Mouse (Mus musculus) ES-Bruce4 (cell line): ENCODE measurements around the gene Tbcd. TPM values are rescaled to one million over a fixed set of nuclear protein-coding genes. Genes with fewer than 3 reads are reported as not detected.

Experiments used
- H3K27ac ChIP-seq: 2 replicates; pipeline ENCODE4 v1.5.1; 2012; ENCODE audit warnings: low read length, inconsistent platforms; ENCODE audit not compliant: insufficient read depth
- H3K27me3 ChIP-seq: 2 replicates; pipeline ENCODE4 v1.6.1; 2012; ENCODE audit warnings: mild to moderate bottlenecking, low read length, inconsistent platforms; ENCODE audit not compliant: control insufficient read depth, poor library complexity, insufficient read depth, severe bottlenecking
- H3K36me3 ChIP-seq: 2 replicates; pipeline ENCODE4 v1.6.1; 2012; ENCODE audit warnings: inconsistent platforms, mild to moderate bottlenecking, low read length, moderate library complexity; ENCODE audit not compliant: control insufficient read depth, poor library complexity, insufficient read depth, severe bottlenecking
- H3K4me1 ChIP-seq: one replicate; pipeline ENCODE4 v1.8.1; 2011; ENCODE audit warnings: low read length; ENCODE audit not compliant: control insufficient read depth, insufficient read depth
- H3K4me3 ChIP-seq: 2 replicates; pipeline ENCODE4 v1.5.1; 2011; ENCODE audit warnings: low read depth, mild to moderate bottlenecking, low read length
- H3K9ac ChIP-seq: 2 replicates; pipeline ENCODE4 v1.6.1; 2012; ENCODE audit warnings: low read depth, mild to moderate bottlenecking, inconsistent platforms; ENCODE audit not compliant: poor library complexity, severe bottlenecking
- H3K9me3 ChIP-seq: replicated peaks from 2 replicates; pipeline ENCODE4 v1.6.1; 2012; ENCODE audit warnings: mild to moderate bottlenecking, low read length, inconsistent platforms; ENCODE audit not compliant: control insufficient read depth, poor library complexity, insufficient read depth, severe bottlenecking
- CTCF ChIP-seq: IDR thresholded peaks from one replicate; pipeline ENCODE4 v1.8.1; 2011; ENCODE audit warnings: low read depth, low read length
- EP300 ChIP-seq: IDR thresholded peaks from 2 replicates; pipeline ENCODE4 v1.6.1; 2011; ENCODE audit warnings: low read depth, low read length; ENCODE audit not compliant: insufficient read depth
- POLR2A ChIP-seq: IDR thresholded peaks from one replicate; pipeline ENCODE4 v1.8.1; 2011; ENCODE audit warnings: low read length; ENCODE audit not compliant: insufficient read depth
- polyA plus RNA-seq: library from polyadenylated mRNA; stranded (reverse); fragments of >200 nt; gene quantifications from 2 replicates; pipeline ENCODE4 v1.2.4, GENCODE M21; 2011; ENCODE audit warnings: low read depth; ENCODE audit not compliant: missing spikeins, insufficient read depth, insufficient read length

Tbcd gene
- polyA plus RNA-seq, 1 experiment = 49.7 TPM

DNA sequence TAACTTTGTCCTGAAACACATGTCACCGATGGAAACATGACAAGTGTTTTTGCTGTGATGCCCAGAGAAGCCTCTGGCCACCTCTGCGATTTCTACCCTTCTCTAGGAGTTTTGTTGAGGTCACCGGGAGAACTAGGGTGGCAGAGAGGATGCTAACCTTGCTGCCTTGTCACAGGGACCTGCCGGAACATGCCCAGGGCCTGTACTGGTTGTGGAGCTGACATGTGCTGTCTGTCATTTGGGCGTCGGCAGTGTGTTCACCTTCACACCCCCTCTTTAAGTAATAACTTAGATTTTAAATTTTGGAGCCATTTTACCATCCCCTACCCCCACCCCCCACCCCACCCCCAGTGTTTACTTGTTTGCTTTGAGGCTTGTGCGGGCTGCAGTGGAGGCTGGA, 68.0 kb downstream of the Tbcd start:
- Histone ChIP-seq H3K4me1 (peaks cover 5% of the 10 kb centered on the region), H3K4me3 (no peak overlapping the region), H3K36me3 (no peaks in the 10 kb centered on the region), H3K9ac (peak overlapping the region; percentile 38), H3K9me3 (no peaks in the 10 kb centered on the region), H3K27ac (peak overlapping the region; percentile 76), H3K27me3 (no peaks in the 10 kb centered on the region)
- TF ChIP-seq EP300 = peak; percentile 66; the same call in 1 of the 2 replicates
- no peak for TF ChIP-seq CTCF
- TF ChIP-seq POLR2A = no peak

DNA sequence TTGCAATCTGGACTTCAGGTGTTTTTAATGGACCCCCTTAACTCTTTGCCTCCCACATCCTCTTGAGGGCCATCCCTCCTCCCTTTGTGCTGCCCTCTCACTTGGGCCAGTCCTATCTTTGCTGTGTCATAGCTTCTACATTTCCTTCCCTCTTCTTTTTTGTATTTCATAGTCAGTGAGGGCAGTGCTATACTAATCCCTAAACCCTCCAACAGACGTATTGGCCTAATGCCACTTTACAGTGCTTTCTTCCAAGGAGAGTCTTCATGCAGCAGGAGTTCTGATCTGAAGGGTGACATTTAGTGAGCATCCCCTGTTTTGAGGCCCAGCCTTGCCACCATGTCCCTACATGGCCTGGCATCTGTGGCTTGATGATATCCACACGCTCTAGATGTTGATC, 69.0 kb downstream of the Tbcd start:
- H3K27me3 ChIP-seq = no peaks in the 10 kb centered on the region
- H3K4me1 ChIP-seq = peaks cover 5% of the 10 kb centered on the region
- TF ChIP-seq CTCF (no peak), POLR2A (no peak)
- H3K36me3 ChIP-seq = no peaks in the 10 kb centered on the region
- H3K9me3 ChIP-seq = no peaks in the 10 kb centered on the region
- H3K4me3 ChIP-seq = no peak overlapping the region
- no peak overlapping the region for H3K9ac ChIP-seq
- peak overlapping the region; percentile 86 for H3K27ac ChIP-seq

DNA sequence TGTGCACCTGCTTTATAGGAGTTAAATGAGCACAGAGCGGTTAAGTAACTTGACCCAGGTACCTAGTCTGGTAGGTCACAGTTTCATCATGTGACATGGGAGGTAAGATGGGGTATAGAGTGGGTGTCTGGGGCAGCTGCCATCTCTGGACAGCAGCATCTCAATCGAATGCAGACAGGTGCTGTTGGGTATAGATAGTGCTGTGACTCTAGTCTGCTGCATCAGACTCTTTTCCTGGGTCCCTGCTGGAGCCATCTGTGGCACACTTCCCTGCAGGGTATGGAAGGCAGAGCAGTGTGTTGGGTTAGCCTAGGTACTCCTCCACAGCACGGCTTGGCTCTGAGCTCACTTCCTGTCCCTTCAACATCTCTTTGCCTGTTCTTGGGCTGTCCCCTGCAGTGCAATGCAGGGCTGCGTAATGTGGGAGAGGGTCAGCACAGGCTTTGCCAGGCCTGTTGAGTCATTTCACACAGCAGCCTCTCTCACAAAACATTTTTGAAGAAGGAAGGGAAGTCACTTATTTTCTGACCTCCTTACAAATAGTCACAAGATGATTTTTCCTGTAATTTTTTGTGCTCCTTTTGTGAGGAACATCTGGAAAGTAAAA, 70.5 kb downstream of the Tbcd start:
- H3K27ac ChIP-seq = no peak overlapping the region

DNA sequence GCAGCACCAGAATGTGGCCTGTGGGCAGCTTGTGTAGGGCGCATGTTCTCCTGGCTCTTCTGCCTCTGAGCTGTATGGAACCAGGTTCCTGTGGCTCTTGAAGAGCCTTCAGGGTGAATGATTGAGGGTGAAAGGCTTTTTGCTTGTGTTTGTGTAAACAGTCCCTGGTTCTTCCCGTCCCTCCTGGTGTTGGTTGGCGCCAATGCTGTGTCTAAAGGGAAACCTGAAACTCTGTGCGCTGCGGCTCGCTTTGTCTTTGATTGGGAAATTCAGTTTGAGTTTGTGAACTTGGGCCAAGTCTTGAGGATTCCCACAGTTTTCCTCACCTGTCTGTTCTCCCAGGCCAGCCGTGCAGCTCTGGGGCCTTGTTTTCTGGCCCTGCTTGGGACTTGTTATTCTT, 72.4 kb downstream of the Tbcd start:
- no peak overlapping the region for H3K4me3 ChIP-seq
- TF ChIP-seq EP300 (no peak), POLR2A (no peak), CTCF (no peak)
- H3K9ac ChIP-seq = no peak overlapping the region
- peaks cover 3% of the 10 kb centered on the region for H3K4me1 ChIP-seq
- H3K9me3 ChIP-seq = no peaks in the 10 kb centered on the region
- H3K27ac ChIP-seq = no peak overlapping the region
- H3K36me3 ChIP-seq = no peaks in the 10 kb centered on the region
- H3K27me3 ChIP-seq = no peaks in the 10 kb centered on the region

More for the DNA sequence above, 70.5 kb downstream of the Tbcd start:
- H3K9me3 ChIP-seq = no peaks in the 10 kb centered on the region
- peaks cover 5% of the 10 kb centered on the region for H3K4me1 ChIP-seq
- H3K9ac ChIP-seq = no peak overlapping the region
- no peaks in the 10 kb centered on the region for H3K27me3 ChIP-seq
- TF ChIP-seq EP300 (no peak), CTCF (no peak)
- H3K4me3 ChIP-seq = no peak overlapping the region
- no peaks in the 10 kb centered on the region for H3K36me3 ChIP-seq

DNA sequence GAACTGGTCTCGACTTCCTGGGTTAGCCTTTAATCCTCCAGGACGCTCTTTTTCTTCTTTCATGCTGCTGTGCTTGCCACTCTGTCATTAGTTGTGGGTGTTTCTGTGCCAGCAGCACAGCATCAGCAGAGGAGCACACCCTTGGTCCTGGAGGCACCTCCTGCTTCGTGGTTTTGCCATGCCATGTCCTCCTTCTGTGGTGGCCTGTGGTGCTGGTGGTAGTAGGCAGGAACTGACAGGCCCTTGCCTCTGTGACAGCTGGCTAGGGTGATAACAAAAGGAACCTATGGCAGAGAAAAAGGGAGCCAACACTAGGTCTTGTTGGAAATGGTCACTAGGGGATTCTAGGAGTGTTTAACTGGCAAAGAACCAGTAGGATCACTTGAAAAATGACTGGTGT, 78.0 kb downstream of the Tbcd start:
- no peaks in the 10 kb centered on the region for H3K9me3 ChIP-seq
- no peak overlapping the region for H3K27ac ChIP-seq
- H3K4me1 ChIP-seq = no peaks in the 10 kb centered on the region
- no peaks in the 10 kb centered on the region for H3K27me3 ChIP-seq
- no peak overlapping the region for H3K4me3 ChIP-seq
- H3K36me3 ChIP-seq = no peaks in the 10 kb centered on the region
- TF ChIP-seq EP300 (no peak), POLR2A (no peak), CTCF (no peak)
- no peak overlapping the region for H3K9ac ChIP-seq

DNA sequence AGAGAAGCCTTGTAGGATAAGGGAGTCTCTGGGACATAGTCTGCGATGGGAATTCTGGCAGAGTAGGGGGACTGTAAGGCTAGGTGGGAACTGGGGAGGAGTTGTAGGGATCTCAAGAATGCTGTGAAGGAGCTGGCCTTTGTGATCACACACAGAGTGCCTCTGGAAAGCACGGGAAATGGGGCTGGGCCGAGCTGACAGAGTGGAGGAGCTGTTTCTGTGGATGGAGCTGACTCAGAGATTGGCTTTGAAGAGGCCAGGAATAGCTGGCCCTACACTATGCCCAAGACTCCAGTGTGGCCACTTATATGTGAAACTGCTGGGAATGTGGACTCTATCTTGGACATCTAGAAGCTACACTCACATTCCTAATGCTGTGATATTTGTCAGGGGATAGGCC, 84.8 kb downstream of the Tbcd start:
- Histone ChIP-seq H3K36me3 (0 out of 2 replicates have a peak, but pooled peaks cover under 1% of the 10 kb centered on the region), H3K9me3 (no peaks in the 10 kb centered on the region), H3K27me3 (no peaks in the 10 kb centered on the region), H3K4me1 (no peaks in the 10 kb centered on the region), H3K9ac (no peak overlapping the region), H3K4me3 (no peak overlapping the region), H3K27ac (no peak overlapping the region)
- TF ChIP-seq CTCF (no peak), EP300 (no peak), POLR2A (no peak)
